Mouse (Mus musculus) spleen, adult 2 months (tissue): Measurements from ENCODE around the gene Fras1. TPM values are rescaled to one million over a fixed set of nuclear protein-coding genes. Genes with fewer than 3 reads are reported as not detected.

Source experiments
- DNase-seq, 2 experiments: peaks; one replicate each; pipeline versions ENCODE4 v3.0.0 to v3.0.0-alpha.2; 2012 to 2021; ENCODE audit warnings: low spot score in 2 of 2, low read depth in 1 of 2
- H3K27ac ChIP-seq: fragments of 200-500 bp; 2 replicates; pipeline ENCODE4 v1.5.1; 2012; ENCODE audit warnings: low read length, inconsistent platforms; ENCODE audit not compliant: insufficient read depth
- H3K27me3 ChIP-seq: fragments of 200-500 bp; 2 replicates; pipeline ENCODE4 v1.6.1; 2012; ENCODE audit warnings: mild to moderate bottlenecking, moderate library complexity, low read length, inconsistent platforms; ENCODE audit not compliant: control insufficient read depth, insufficient read depth
- H3K36me3 ChIP-seq: fragments of 200-500 bp; 2 replicates; pipeline ENCODE4 v1.6.1; 2012; ENCODE audit warnings: mild to moderate bottlenecking, low read length, inconsistent platforms; ENCODE audit not compliant: control insufficient read depth, insufficient read depth
- H3K4me1 ChIP-seq: fragments of 200-500 bp; 2 replicates; pipeline ENCODE4 v1.6.1; 2011; ENCODE audit warnings: inconsistent platforms; ENCODE audit not compliant: control insufficient read depth, insufficient read depth, insufficient read length
- H3K4me3 ChIP-seq: fragments of 200-500 bp; 2 replicates; pipeline ENCODE4 v1.5.1; 2011; ENCODE audit warnings: mild to moderate bottlenecking, inconsistent platforms; ENCODE audit not compliant: insufficient read depth, insufficient read length; ENCODE audit errors: extremely low read depth
- CTCF ChIP-seq: fragments of 200-500 bp; IDR thresholded peaks from 2 replicates; pipeline ENCODE4 v1.5.1; 2011; ENCODE audit warnings: mild to moderate bottlenecking, inconsistent platforms; ENCODE audit not compliant: insufficient read depth, insufficient read length, insufficient replicate concordance; ENCODE audit errors: extremely low read depth
- POLR2A ChIP-seq: fragments of 200-500 bp; IDR thresholded peaks from 2 replicates; pipeline ENCODE4 v1.6.1; 2011; ENCODE audit warnings: low read depth, low read length, inconsistent platforms
- WGBS: fragments of 180-500 bp; shearing (Covaris S2); methylation state at CpG from one replicate; pipeline ENCODE4 v1.1.7; 2018; 5-methylcytosine and 5-hydroxymethylcytosine counted together
- polyA plus RNA-seq: library from polyadenylated mRNA; depleted of rRNA; stranded (reverse); fragments of >200 nt; gene quantifications from 2 replicates; pipeline ENCODE4 v1.2.3, GENCODE M21; 2012

Gene Fras1
- polyA plus RNA-seq, 1 experiment = 1.2 TPM

DNA sequence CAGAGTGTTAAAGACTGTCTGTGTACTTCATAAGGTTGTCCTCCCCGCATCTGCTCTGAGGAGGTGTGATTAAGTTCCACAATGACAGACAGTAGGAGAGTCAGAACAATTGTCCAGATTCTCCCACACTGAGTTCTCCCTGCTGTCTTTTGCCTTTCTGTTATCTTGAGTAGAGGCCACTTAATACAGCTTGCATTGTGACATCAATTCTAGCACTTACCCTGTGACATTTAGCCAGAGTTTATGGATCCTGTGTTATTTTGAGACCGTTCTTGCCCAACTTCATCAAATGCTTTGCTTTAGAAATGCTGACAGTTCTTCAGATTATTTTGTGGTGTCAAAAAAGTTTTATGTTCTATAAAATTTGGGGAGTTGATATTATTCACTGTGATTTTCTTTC lies 81.5 kb downstream of the Fras1 start:
- H3K36me3 ChIP-seq = no peaks in the 10 kb centered on the region

DNA sequence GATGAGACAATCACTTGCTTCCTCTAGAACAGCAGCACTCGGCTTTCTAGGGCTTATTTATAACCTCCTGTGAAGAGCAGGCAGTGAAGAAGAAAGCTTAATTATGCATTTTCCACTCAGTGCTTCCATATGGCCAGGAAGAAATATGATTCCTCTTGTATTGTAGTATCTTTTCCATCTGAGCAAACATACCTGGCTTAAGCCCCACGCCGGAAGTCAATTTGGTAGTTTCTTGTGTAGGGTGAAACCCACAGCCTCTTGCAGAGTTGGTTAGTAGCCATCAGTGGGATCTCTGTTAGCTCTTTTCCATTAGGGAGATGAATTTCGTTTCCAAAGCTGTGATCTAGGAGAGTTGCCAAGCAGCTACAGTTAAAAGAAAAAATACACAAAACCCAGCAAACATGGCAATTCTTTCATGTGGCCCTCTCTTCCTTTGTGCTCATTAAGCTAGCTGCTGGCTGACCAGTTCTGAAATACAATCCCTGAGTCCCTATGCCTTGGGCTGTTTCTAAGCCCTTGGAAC lies 83.7 kb downstream of the Fras1 start:
- H3K4me1 ChIP-seq = no peaks in the 10 kb centered on the region
- H3K27ac ChIP-seq = no peak overlapping the region; the same call in 1 of the 2 replicates
- WGBS = 65% methylated on average over 4 of the region's 4 CpGs
- no peak for TF ChIP-seq CTCF
- no peak for TF ChIP-seq POLR2A
- no peak overlapping the region for H3K4me3 ChIP-seq
- H3K36me3 ChIP-seq = no peaks in the 10 kb centered on the region
- DNase-seq = no peak
- H3K27me3 ChIP-seq = no peaks in the 10 kb centered on the region

More for the DNA sequence above, 81.5 kb downstream of the Fras1 start:
- TF ChIP-seq POLR2A (no peak), CTCF (no peak)
- Histone ChIP-seq H3K4me1 (no peaks in the 10 kb centered on the region), H3K27me3 (no peaks in the 10 kb centered on the region), H3K27ac (no peak overlapping the region), H3K4me3 (no peak overlapping the region)
- no peak for DNase-seq
- WGBS = 90% methylated on average over 2 of the region's 2 CpGs

DNA sequence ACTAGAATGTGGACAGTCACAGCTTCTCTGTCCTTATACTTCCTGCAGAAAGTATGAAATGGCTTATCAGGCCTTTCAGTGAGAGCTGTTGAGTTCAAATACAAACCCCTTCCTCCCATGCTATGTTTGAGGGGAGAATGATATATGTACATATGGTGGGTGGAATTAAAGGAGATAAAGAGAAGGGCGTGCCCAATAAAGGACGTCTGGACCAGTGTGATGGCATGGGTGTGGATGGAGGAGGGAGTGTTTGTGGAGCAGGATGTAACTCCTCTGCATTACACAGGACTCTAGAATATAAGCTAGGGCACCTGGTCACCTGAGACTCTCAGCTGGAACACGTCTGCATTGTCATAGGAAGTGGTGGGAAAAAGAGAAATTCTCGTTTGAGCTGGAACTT lies 85.8 kb downstream of the Fras1 start:
- Histone ChIP-seq H3K27me3 (no peaks in the 10 kb centered on the region), H3K4me3 (no peak overlapping the region), H3K27ac (no peak overlapping the region), H3K4me1 (no peaks in the 10 kb centered on the region), H3K36me3 (no peaks in the 10 kb centered on the region)
- no peak for DNase-seq
- 69% methylated on average over 4 of the region's 4 CpGs for WGBS
- TF ChIP-seq POLR2A = no peak
- TF ChIP-seq CTCF = no peak

DNA sequence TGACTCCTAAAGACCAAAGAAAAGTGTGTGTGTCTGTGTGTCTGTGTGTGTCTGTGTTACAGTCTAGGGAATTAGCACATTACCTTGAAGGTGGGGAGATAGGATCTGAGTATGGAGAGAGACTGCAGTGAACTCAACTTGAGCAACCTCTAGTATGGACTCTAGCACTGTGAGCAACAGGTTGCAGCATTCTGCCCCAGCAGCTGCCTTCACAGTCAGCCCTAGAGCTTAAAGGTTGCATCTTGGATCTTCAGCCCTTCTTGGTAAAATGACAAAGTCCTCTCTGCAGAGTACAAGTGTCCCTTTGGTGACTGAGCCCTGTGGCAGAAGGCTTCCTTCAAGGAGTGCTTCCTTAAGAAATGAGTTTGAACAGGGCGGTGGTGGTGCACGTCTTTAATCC lies 88.4 kb downstream of the Fras1 start:
- TF ChIP-seq POLR2A (no peak), CTCF (no peak)
- no peak for DNase-seq
- no peaks in the 10 kb centered on the region for H3K27me3 ChIP-seq
- no peaks in the 10 kb centered on the region for H3K36me3 ChIP-seq
- WGBS = 95% methylated on average over 2 of the region's 2 CpGs
- no peak overlapping the region for H3K27ac ChIP-seq
- H3K4me1 ChIP-seq = no peaks in the 10 kb centered on the region
- H3K4me3 ChIP-seq = no peak overlapping the region

DNA sequence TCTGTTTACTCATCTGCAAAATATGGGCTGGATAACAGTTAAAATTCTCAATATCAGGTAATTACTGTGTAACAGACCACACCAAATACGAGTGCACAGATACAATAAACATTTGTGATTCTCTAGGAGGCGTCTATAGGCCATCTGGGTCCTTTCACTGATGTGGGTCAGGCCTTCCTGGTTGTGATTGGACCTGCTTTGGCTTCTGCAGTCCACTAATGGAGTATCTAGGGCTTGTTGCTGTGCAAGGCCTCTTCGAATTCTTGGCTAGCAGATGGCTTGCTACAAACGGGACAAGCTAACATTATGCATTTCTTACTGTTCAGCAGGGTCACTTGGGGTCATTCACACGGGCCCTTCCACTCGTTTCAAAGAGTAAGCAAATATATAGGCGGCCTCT lies 92.7 kb downstream of the Fras1 start:
- no peak for DNase-seq
- Histone ChIP-seq H3K36me3 (no peaks in the 10 kb centered on the region), H3K4me3 (no peak overlapping the region), H3K4me1 (no peaks in the 10 kb centered on the region), H3K27ac (no peak overlapping the region), H3K27me3 (no peaks in the 10 kb centered on the region)
- TF ChIP-seq CTCF (no peak), POLR2A (no peak)
- 65% methylated on average over 7 of the region's 7 CpGs for WGBS

DNA sequence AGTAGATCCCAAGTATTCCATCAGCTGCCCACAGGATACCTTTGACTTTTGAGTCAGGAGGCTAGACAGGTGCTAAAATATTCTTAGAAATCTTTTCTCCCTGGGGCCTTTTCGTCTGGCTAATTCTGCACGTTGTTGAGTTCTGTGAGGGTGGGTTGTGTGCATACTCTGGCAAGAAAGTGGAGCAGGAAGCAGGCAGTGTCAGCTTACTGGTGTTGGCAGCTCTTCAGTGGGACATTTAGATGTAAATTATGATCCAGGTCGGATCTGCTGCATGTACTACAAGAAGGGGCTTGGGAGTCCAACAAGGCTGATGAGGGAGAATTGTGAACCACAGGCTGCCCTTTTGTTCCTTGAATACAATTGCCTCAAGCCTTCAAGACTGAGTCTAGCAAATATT lies 98.2 kb downstream of the Fras1 start:
- Histone ChIP-seq H3K4me3 (no peak overlapping the region), H3K27ac (no peak overlapping the region), H3K4me1 (no peaks in the 10 kb centered on the region), H3K27me3 (no peaks in the 10 kb centered on the region), H3K36me3 (no peaks in the 10 kb centered on the region)
- 53% methylated on average over 3 of the region's 3 CpGs for WGBS
- no peak for DNase-seq
- no peak for TF ChIP-seq POLR2A
- TF ChIP-seq CTCF = no peak

DNA sequence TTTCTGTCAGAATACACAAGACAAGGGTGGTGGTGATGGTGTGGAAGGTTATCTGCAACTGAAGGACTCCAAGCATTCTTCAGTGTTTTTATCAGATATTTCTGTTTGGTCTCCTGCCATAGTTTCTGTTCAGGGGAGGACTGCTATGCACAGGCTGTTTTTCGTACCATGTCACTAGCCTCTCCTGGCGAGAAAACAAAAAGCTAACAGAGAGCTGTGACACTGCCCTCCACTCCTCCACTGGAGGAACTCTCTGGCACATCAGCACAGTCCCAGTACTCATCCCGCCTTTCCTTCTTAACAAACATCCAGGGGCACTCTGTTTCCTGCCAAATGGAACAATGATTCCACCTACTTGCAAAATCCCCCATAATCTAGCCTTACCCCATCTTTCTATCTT lies 101.7 kb downstream of the Fras1 start:
- no peaks in the 10 kb centered on the region for H3K36me3 ChIP-seq
- TF ChIP-seq CTCF (no peak), POLR2A (no peak)
- whole genome bisulfite sequencing = 69% methylated on average over 3 of the region's 3 CpGs
- H3K27me3 ChIP-seq = no peaks in the 10 kb centered on the region
- no peaks in the 10 kb centered on the region for H3K4me1 ChIP-seq
- no peak for DNase-seq
- H3K4me3 ChIP-seq = no peak overlapping the region
- no peak overlapping the region for H3K27ac ChIP-seq
